Mouse (Mus musculus) gastrocnemius, postnatal 25 days (tissue): ENCODE measurements around the gene Agap3. TPM values are rescaled to one million over a fixed set of nuclear protein-coding genes. Genes with fewer than 3 reads are reported as not detected.

Source experiments
- DNase-seq: peaks from one replicate; pipeline ENCODE4 v3.0.0; 2022
- total RNA-seq, 2 experiments: library from RNA; stranded (reverse); gene quantifications; 1 replicate in 1 of 2; 2 replicates in 1 of 2; pipeline ENCODE4 v1.2.3; 2021

The Agap3 gene
- total RNA-seq, 2 experiments from 2014 or later = 52.4 to 56.0 TPM

GRCm38 (mm10) chr5:24428596-24428995 lies 23.4 kb upstream of the Agap3 start:
- no peak for DNase-seq

GRCm38 (mm10) chr5:24433993-24434392 lies 18.0 kb upstream of the Agap3 start:
- no peak for DNase-seq

- DNase-seq = no peak
Measured at GRCm38 (mm10) chr5:24441187-24441586, 10.8 kb upstream of the Agap3 start.

- no peak for DNase-seq
Measured at GRCm38 (mm10) chr5:24442029-24442428, 9.9 kb upstream of the Agap3 start.

- DNase-seq = no peak
Measured at GRCm38 (mm10) chr5:24443204-24443603, 8.8 kb upstream of the Agap3 start.

GRCm38 (mm10) chr5:24443927-24444326 lies 8.1 kb upstream of the Agap3 start:
- DNase-seq = no peak

GRCm38 (mm10) chr5:24444746-24445427 lies 7.1 kb upstream of the Agap3 start, which contains the start of gene Fastk:
Gene Fastk (minus strand): TSS chr5:24445287.
- peak; percentile 94 for DNase-seq

GRCm38 (mm10) chr5:24445428-24446080 lies 6.4 kb upstream of the Agap3 start:
- DNase-seq = no peak

- DNase-seq = no peak
Measured at GRCm38 (mm10) chr5:24446630-24447029, 5.3 kb upstream of the Agap3 start.

GRCm38 (mm10) chr5:24447624-24448298 lies 4.2 kb upstream of the Agap3 start, which contains the start of gene Tmub1:
Gene Tmub1 (minus strand): TSS chr5:24447854.
- DNase-seq = peak; percentile 84

- peak; percentile 91 for DNase-seq
Measured at GRCm38 (mm10) chr5:24451264-24452029, 530 bp upstream of the Agap3 start.

GRCm38 (mm10) chr5:24452691-24453233 lies 785 bp downstream of the Agap3 start:
- peak; percentile 38 for DNase-seq

- DNase-seq = no peak
Measured at GRCm38 (mm10) chr5:24453283-24453984, 1.5 kb downstream of the Agap3 start.

- no peak for DNase-seq
Measured at GRCm38 (mm10) chr5:24453985-24454303, 2.0 kb downstream of the Agap3 start.

GRCm38 (mm10) chr5:24455076-24455475 lies 3.1 kb downstream of the Agap3 start:
- no peak for DNase-seq

GRCm38 (mm10) chr5:24455613-24456012 lies 3.6 kb downstream of the Agap3 start:
- no peak for DNase-seq

- DNase-seq = no peak
Measured at GRCm38 (mm10) chr5:24466762-24467161, 14.8 kb downstream of the Agap3 start.

GRCm38 (mm10) chr5:24470600-24470999 lies 18.6 kb downstream of the Agap3 start:
- no peak for DNase-seq

- DNase-seq = no peak
Measured at GRCm38 (mm10) chr5:24472884-24473619, 21.1 kb downstream of the Agap3 start.

- no peak for DNase-seq
Measured at GRCm38 (mm10) chr5:24474025-24474722, 22.2 kb downstream of the Agap3 start.
